Mouse (Mus musculus) neural tube, embryonic 14.5 days (tissue): ENCODE data around the gene Stat1. TPM values are rescaled to one million over a fixed set of nuclear protein-coding genes. Genes with fewer than 3 reads are reported as not detected.

Experiments
- ATAC-seq: fragments of 200-750 bp; cut with Nextera tagmentation; 2 replicates; pipeline ENCODE4 v1.8.0; 2017; ENCODE audit warnings: low read depth, mild to moderate bottlenecking, moderate TSS enrichment, moderate library complexity
- H3K27ac ChIP-seq: fragments of 300-500 bp; sonication (generic); 2 replicates; pipeline ENCODE4 v1.5.1; 2014; ENCODE audit warnings: low read depth, mild to moderate bottlenecking, control low read depth, low read length, moderate library complexity, mixed read lengths
- H3K27me3 ChIP-seq: fragments of 300-500 bp; sonication (generic); 2 replicates; pipeline ENCODE4 v1.6.1; 2014; ENCODE audit warnings: low read length; ENCODE audit not compliant: control insufficient read depth, insufficient read depth
- H3K36me3 ChIP-seq: fragments of 300-500 bp; sonication (generic); 2 replicates; pipeline ENCODE4 v1.6.1; 2014; ENCODE audit warnings: low read length, mixed read lengths; ENCODE audit not compliant: control insufficient read depth, insufficient read depth
- H3K4me1 ChIP-seq: fragments of 300-500 bp; sonication (generic); 2 replicates; pipeline ENCODE4 v1.6.1; 2014; ENCODE audit warnings: low read length; ENCODE audit not compliant: control insufficient read depth, insufficient read depth
- H3K4me2 ChIP-seq: fragments of 300-500 bp; sonication (generic); 2 replicates; pipeline ENCODE4 v1.6.1; 2014; ENCODE audit warnings: mild to moderate bottlenecking, low read depth, low read length, control low read depth
- H3K4me3 ChIP-seq: fragments of 300-500 bp; sonication (generic); 2 replicates; pipeline ENCODE4 v1.5.1; 2014; ENCODE audit warnings: low read depth, low read length, control low read depth, mixed read lengths
- H3K9ac ChIP-seq: fragments of 300-500 bp; sonication (generic); replicated peaks from 2 replicates; pipeline ENCODE4 v1.6.1; 2014; ENCODE audit warnings: low read depth, mild to moderate bottlenecking, control low read depth, low read length, mixed read lengths
- H3K9me3 ChIP-seq: fragments of 300-500 bp; sonication (generic); 2 replicates; pipeline ENCODE4 v1.6.1; 2016; ENCODE audit warnings: low read length; ENCODE audit not compliant: control insufficient read depth
- WGBS: fragments of 180-500 bp; shearing (Covaris S2); extraction: QIAGEN DNeasy Blood & Tissue Kit; methylation state at CpG from one replicate; pipeline ENCODE4 v1.1.7; 2014; 5-methylcytosine and 5-hydroxymethylcytosine counted together
- polyA plus RNA-seq: library from polyadenylated mRNA; unstranded; fragments of >200 nt; fragmentation: Nextera tagmentation; extraction: Ambion mirVana; gene quantifications from 2 replicates; pipeline ENCODE4 v1.2.1, GENCODE M21; 2014

Stat1 gene
- polyA plus RNA-seq, 1 experiment from 2014 or later = 13.1 TPM

DNA sequence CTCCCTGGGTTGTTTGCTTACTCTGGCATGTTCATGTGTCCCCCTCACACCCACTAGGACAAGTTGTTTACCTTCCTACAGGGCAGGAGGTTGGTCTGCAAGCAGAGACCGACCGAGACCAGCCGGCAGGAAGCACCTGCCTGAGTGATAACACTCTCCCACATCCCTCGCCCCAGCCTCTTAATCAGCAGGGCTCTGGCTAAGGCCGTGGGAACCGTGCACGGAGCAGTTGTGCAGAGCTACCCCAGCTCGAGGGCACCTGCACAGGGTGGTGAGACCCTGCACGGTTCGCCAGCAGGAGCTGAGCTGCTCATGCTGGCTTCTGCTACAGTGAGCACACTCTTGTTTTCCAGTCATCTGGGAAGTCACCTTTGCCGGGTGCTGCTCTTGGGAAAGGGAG lies 31.4 kb downstream of the Stat1 start:
- H3K4me1 ChIP-seq = peaks cover 7% of the 10 kb centered on the region; the same call in 1 of the 2 replicates
- WGBS = 63% methylated on average over 11 of the region's 11 CpGs
- H3K27ac ChIP-seq = no peak overlapping the region
- no peaks in the 10 kb centered on the region for H3K36me3 ChIP-seq
- no peaks in the 10 kb centered on the region for H3K27me3 ChIP-seq
- H3K4me2 ChIP-seq = no peak overlapping the region
- H3K4me3 ChIP-seq = no peak overlapping the region
- no peaks in the 10 kb centered on the region for H3K9me3 ChIP-seq
- H3K9ac ChIP-seq = no peak overlapping the region
- ATAC-seq = no peak

- H3K27ac ChIP-seq = no peak overlapping the region
- H3K9ac ChIP-seq = no peak overlapping the region
- no peak overlapping the region for H3K4me3 ChIP-seq
- no peak for ATAC-seq
- peaks cover 7% of the 10 kb centered on the region; the same call in 1 of the 2 replicates for H3K4me1 ChIP-seq
- 96% methylated on average over 5 of the region's 5 CpGs for WGBS
- H3K27me3 ChIP-seq = no peaks in the 10 kb centered on the region
- no peaks in the 10 kb centered on the region for H3K36me3 ChIP-seq
- no peak overlapping the region for H3K4me2 ChIP-seq
- no peaks in the 10 kb centered on the region for H3K9me3 ChIP-seq
Observed at GRCm38 (mm10) chr1:52151166-52151565, 31.9 kb downstream of the Stat1 start.

- peaks cover 2% of the 10 kb centered on the region; the same call in 1 of the 2 replicates for H3K36me3 ChIP-seq
- no peak overlapping the region for H3K9ac ChIP-seq
- ATAC-seq = no peak
- no peak overlapping the region for H3K4me2 ChIP-seq
- H3K27ac ChIP-seq = no peak overlapping the region
- H3K4me3 ChIP-seq = no peak overlapping the region
- no peaks in the 10 kb centered on the region for H3K9me3 ChIP-seq
- H3K27me3 ChIP-seq = no peaks in the 10 kb centered on the region
- H3K4me1 ChIP-seq = peaks cover 7% of the 10 kb centered on the region; the same call in 1 of the 2 replicates
- 67% methylated on average over 13 of the region's 13 CpGs for WGBS
Observed at GRCm38 (mm10) chr1:52152369-52152768, 33.1 kb downstream of the Stat1 start.

DNA sequence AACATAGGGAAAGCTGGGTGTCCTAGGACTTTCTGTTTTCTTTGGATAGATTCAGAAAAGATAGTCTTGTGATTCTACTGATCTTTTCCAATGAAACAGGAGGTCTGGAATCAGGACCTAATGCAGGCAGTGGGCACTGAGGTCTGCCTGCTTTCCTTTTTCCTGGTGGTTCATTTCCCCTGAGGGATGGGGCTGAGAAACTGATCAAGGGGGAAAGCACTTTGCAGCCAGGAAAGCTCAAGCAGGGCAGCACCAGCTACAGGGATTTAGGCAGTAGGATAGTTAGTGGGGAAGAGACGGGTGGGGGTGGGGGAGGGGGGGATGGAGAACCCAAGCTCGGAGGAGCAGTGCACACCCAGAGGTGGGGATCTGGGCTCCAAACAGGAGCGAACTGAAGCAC lies 33.7 kb downstream of the Stat1 start:
- Histone ChIP-seq H3K4me3 (no peak overlapping the region), H3K4me2 (no peak overlapping the region), H3K27ac (no peak overlapping the region), H3K36me3 (peaks cover 2% of the 10 kb centered on the region; the same call in 1 of the 2 replicates), H3K9ac (no peak overlapping the region), H3K4me1 (peaks cover 6% of the 10 kb centered on the region; the same call in 1 of the 2 replicates), H3K9me3 (no peaks in the 10 kb centered on the region), H3K27me3 (no peaks in the 10 kb centered on the region)
- ATAC-seq = no peak
- WGBS = 66% methylated on average over 3 of the region's 3 CpGs

DNA sequence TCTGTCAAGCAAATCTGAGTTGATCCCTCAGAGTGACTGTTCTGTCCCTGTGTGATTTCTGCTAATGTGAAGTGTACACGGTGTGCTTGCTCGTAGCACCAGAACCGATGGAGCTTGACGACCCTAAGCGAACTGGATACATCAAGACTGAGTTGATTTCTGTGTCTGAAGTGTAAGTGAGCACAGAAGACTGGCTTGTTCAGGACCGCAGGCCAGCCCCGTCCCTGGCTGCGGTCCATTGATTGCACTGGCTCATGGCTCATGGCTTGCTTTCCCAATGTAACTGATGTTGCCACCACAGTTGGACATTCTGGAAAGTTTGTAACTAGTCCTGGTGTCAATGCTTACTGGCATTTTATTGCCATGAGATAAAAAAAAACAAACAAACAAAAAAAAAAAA lies 35.6 kb downstream of the Stat1 start:
- Histone ChIP-seq H3K4me2 (no peak overlapping the region), H3K4me3 (no peak overlapping the region), H3K9ac (no peak overlapping the region), H3K27me3 (no peaks in the 10 kb centered on the region), H3K9me3 (no peaks in the 10 kb centered on the region), H3K36me3 (peaks cover 2% of the 10 kb centered on the region; the same call in 1 of the 2 replicates), H3K4me1 (0 out of 2 replicates have a peak, but pooled peaks cover 2% of the 10 kb centered on the region), H3K27ac (no peak overlapping the region)
- ATAC-seq = no peak
- WGBS = 92% methylated on average over 8 of the region's 8 CpGs

DNA sequence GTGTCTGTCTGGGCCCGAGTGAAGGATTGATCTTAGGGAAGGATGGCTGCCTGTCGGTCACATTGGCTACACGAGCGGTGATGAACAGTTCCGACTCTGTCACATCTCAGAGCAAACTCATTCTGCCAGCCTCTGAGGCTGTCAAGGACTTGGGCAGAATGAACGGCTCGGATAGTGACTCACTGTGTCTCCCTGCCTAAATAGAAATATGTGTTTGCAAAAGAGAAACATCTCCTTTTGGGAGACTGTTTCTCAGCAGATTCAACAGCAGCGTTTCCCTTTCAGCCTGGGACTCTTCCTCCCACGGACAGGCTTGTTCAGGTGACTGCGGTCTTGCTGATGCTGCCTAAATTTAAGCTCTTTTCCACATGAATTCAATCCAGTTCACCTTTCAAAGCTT lies 37.1 kb downstream of the Stat1 start:
- no peak overlapping the region for H3K4me3 ChIP-seq
- ATAC-seq = no peak

GRCm38 (mm10) chr1:52158040-52158439 lies 38.8 kb downstream of the Stat1 start:
- 100% methylated on average over 2 of the region's 2 CpGs for WGBS
- Histone ChIP-seq H3K4me3 (no peak overlapping the region), H3K4me1 (no peaks in the 10 kb centered on the region), H3K27ac (no peak overlapping the region), H3K9ac (no peak overlapping the region), H3K9me3 (no peaks in the 10 kb centered on the region), H3K27me3 (no peaks in the 10 kb centered on the region), H3K36me3 (peaks cover 2% of the 10 kb centered on the region; the same call in 1 of the 2 replicates), H3K4me2 (no peak overlapping the region)
- ATAC-seq = no peak

More for the DNA sequence above, 37.1 kb downstream of the Stat1 start:
- H3K9me3 ChIP-seq = no peaks in the 10 kb centered on the region
- H3K27me3 ChIP-seq = no peaks in the 10 kb centered on the region
- WGBS = 89% methylated on average over 10 of the region's 10 CpGs
- H3K36me3 ChIP-seq = peaks cover 2% of the 10 kb centered on the region; the same call in 1 of the 2 replicates
- no peak overlapping the region for H3K9ac ChIP-seq
- no peak overlapping the region for H3K27ac ChIP-seq
- no peak overlapping the region for H3K4me2 ChIP-seq
- no peaks in the 10 kb centered on the region for H3K4me1 ChIP-seq

GRCm38 (mm10) chr1:52158490-52159381 lies 39.5 kb downstream of the Stat1 start:
- Histone ChIP-seq H3K4me2 (no peak overlapping the region), H3K4me3 (no peak overlapping the region), H3K4me1 (no peaks in the 10 kb centered on the region), H3K9me3 (no peaks in the 10 kb centered on the region), H3K27me3 (no peaks in the 10 kb centered on the region), H3K36me3 (peaks cover 2% of the 10 kb centered on the region; the same call in 1 of the 2 replicates), H3K9ac (no peak overlapping the region), H3K27ac (no peak overlapping the region)
- WGBS = 70% methylated on average over 17 of the region's 17 CpGs
- ATAC-seq = 0 out of 2 replicates have a peak, but pooled peaks have one; percentile 23

DNA sequence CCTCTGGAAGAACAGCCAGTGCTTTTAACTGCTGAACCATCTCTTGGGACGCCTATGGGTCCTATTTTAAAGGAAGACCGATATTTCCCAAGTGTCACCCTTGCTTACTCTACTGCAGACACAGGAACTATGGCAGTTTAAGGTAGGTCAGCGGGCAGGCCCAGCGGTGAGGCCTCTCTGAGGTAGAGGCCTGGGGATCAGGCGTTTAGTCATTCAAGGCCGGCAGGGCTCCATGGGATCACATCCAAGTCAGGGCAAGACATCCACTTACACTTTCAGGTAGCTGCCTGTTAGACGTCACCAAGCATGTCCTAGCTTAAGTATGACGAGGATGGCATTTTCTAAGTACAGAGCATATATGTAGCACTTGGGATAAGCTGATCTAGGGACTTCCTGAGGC lies 41.9 kb downstream of the Stat1 start:
- no peaks in the 10 kb centered on the region for H3K9me3 ChIP-seq
- no peaks in the 10 kb centered on the region for H3K27me3 ChIP-seq
- WGBS = 89% methylated on average over 8 of the region's 8 CpGs
- no peak overlapping the region for H3K4me2 ChIP-seq
- H3K9ac ChIP-seq = no peak overlapping the region
- peaks cover 2% of the 10 kb centered on the region; the same call in 1 of the 2 replicates for H3K36me3 ChIP-seq
- no peak overlapping the region for H3K27ac ChIP-seq
- no peak overlapping the region for H3K4me3 ChIP-seq
- no peak for ATAC-seq
- H3K4me1 ChIP-seq = no peaks in the 10 kb centered on the region
